Mouse (Mus musculus) MEL (cell line): ENCODE measurements around the gene Tmprss11a.

Experiments used
- CHD1 ChIP-seq: IDR thresholded peaks from 2 replicates; pipeline ENCODE4 v1.6.1; 2012; ENCODE audit warnings: low read depth, mild to moderate bottlenecking, inconsistent platforms, low read length, improper control_type of control experiment
- CTCF ChIP-seq, 3 experiments: IDR thresholded peaks in 2 of 3; conservative IDR thresholded peaks in 1 of 3; 2 replicates each; pipeline ENCODE4 v1.5.1; 2011 to 2012; ENCODE audit warnings: low read length in 3 of 3, low read depth in 2 of 3, mild to moderate bottlenecking in 2 of 3, improper control_type of control experiment in 1 of 3, inconsistent platforms in 1 of 3, mixed read lengths in 1 of 3, moderate library complexity in 1 of 3; ENCODE audit not compliant: control insufficient read depth in 1 of 3, insufficient read depth in 1 of 3, poor library complexity in 1 of 3, severe bottlenecking in 1 of 3
- HCFC1 ChIP-seq: IDR thresholded peaks from 2 replicates; pipeline ENCODE4 v1.6.1; 2012; ENCODE audit warnings: low read depth, mild to moderate bottlenecking, inconsistent platforms, low read length, improper control_type of control experiment, moderate library complexity
- JUND ChIP-seq: IDR thresholded peaks from 2 replicates; pipeline ENCODE4 v1.6.1; 2011; ENCODE audit warnings: low read depth, mild to moderate bottlenecking, improper control_type of control experiment, low read length
- KAT2A ChIP-seq: conservative IDR thresholded peaks from 2 replicates; pipeline ENCODE4 v1.6.1; 2012; ENCODE audit warnings: low read depth, low read length, improper control_type of control experiment, inconsistent platforms
- MAFK ChIP-seq: IDR thresholded peaks from 2 replicates; pipeline ENCODE4 v1.6.1; 2011; ENCODE audit warnings: low read depth, mild to moderate bottlenecking, low read length, improper control_type of control experiment, borderline replicate concordance
- SIN3A ChIP-seq: IDR thresholded peaks from 2 replicates; pipeline ENCODE4 v1.6.1; 2012; ENCODE audit warnings: low read length, improper control_type of control experiment, inconsistent platforms
- SMC3 ChIP-seq: IDR thresholded peaks from 2 replicates; pipeline ENCODE4 v1.6.1; 2011; ENCODE audit warnings: low read depth, low read length, improper control_type of control experiment
- TAL1 ChIP-seq: IDR thresholded peaks from 2 replicates; pipeline ENCODE4 v1.6.1; 2012; ENCODE audit warnings: mild to moderate bottlenecking, inconsistent platforms, low read length, moderate library complexity, mixed read lengths
- TCF12 ChIP-seq: IDR thresholded peaks from 2 replicates; pipeline ENCODE4 v1.6.1; 2014; ENCODE audit warnings: low read depth, mild to moderate bottlenecking, inconsistent platforms, low read length, improper control_type of control experiment, moderate library complexity
- USF1 ChIP-seq: IDR thresholded peaks from 2 replicates; pipeline ENCODE4 v1.6.1; 2014; ENCODE audit warnings: low read depth, mild to moderate bottlenecking, inconsistent platforms, low read length, improper control_type of control experiment, moderate library complexity
- ZNF384 ChIP-seq: IDR thresholded peaks from 2 replicates; pipeline ENCODE4 v1.6.1; 2012; ENCODE audit warnings: low read depth, mild to moderate bottlenecking, inconsistent platforms, low read length, improper control_type of control experiment

- no peak for TF ChIP-seq KAT2A
- TF ChIP-seq CTCF (IDR thresholded peaks at IDR 0.05 in 2 of 3, conservative IDR thresholded peaks at IDR 0.05 in 1 of 3; ENCODE audit: control insufficient read depth in 1 of 3, insufficient read depth in 1 of 3, low read depth in 2 of 3, low read length in 3 of 3, poor library complexity in 1 of 3, severe bottlenecking in 1 of 3): no peak
- no peak for TF ChIP-seq SMC3
- no peak for TF ChIP-seq HCFC1
- TF ChIP-seq SIN3A: no peak
- TF ChIP-seq ZNF384: no peak
- TF ChIP-seq USF1: no peak
- TF ChIP-seq MAFK: no peak
- TF ChIP-seq TCF12: no peak
- TF ChIP-seq TAL1: no peak
- TF ChIP-seq JUND: no peak
- TF ChIP-seq CHD1: no peak
Measured at GRCm38 (mm10) chr5:86468890-86469289, at the start of gene Tmprss11a.
